Mouse (Mus musculus) bone marrow, adult 2 months (tissue): ENCODE measurements around the gene Gm10306. TPM values are rescaled to one million over a fixed set of nuclear protein-coding genes. Genes with fewer than 3 reads are reported as not detected.
A peak's percentile ranks its signal among the peaks of the same experiment; 100 is the strongest.

Experiments used
- H3K27ac ChIP-seq: fragments of 200-500 bp; 2 replicates; pipeline ENCODE4 v1.5.1; 2012; ENCODE audit warnings: low read depth, mild to moderate bottlenecking, control low read depth, inconsistent platforms, low read length; ENCODE audit not compliant: control insufficient read depth, poor library complexity, insufficient read depth
- H3K4me1 ChIP-seq: fragments of 200-500 bp; 2 replicates; pipeline ENCODE4 v1.6.1; 2011; ENCODE audit warnings: low read length; ENCODE audit not compliant: control insufficient read depth, insufficient read depth
- H3K4me3 ChIP-seq: fragments of 200-500 bp; replicated peaks from 2 replicates; pipeline ENCODE3; 2011; ENCODE audit warnings: mild to moderate bottlenecking, low read depth, low read length, control low read depth; ENCODE audit not compliant: control insufficient read depth
- CTCF ChIP-seq: fragments of 200-500 bp; IDR thresholded peaks from 2 replicates; pipeline ENCODE4 v1.5.1; 2011; ENCODE audit warnings: low read length, control low read depth; ENCODE audit not compliant: control insufficient read depth, insufficient read depth
- POLR2A ChIP-seq: fragments of 200-500 bp; IDR thresholded peaks from 2 replicates; pipeline ENCODE4 v1.6.1; 2011; ENCODE audit warnings: low read depth, mild to moderate bottlenecking, control low read depth, low read length, borderline replicate concordance; ENCODE audit not compliant: control insufficient read depth
- WGBS: fragments of 180-500 bp; shearing (Covaris S2); methylation state at CpG from one replicate; pipeline ENCODE4 v1.1.7; 2018; 5-methylcytosine and 5-hydroxymethylcytosine counted together
- polyA plus RNA-seq: library from polyadenylated mRNA; stranded (reverse); fragments of >200 nt; gene quantifications from 2 replicates; pipeline ENCODE4 v1.2.4, GENCODE M21; 2011; ENCODE audit warnings: low replicate concordance; ENCODE audit not compliant: missing spikeins, insufficient read depth, insufficient read length

Gene Gm10306
- polyA plus RNA-seq, 1 experiment = not detected

DNA sequence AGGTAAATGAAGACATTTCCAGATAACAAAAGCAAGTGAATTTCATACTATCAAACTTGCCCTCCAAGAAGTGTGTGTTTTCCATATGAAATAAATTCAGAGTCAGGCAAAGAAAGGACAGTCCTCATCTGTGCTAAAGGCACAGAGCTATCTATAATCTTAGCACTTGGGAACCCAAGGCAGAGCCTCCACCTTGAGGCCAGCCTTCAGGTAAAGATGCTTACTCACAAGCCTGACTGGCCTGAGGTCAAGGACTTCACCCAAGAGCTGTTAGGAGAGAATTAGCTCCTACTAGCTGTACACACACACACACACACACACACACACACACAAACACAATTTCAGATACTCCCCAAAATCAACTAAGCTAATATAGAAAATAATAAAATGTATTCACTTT lies 36.4 kb downstream of the Gm10306 start:
- no peak for TF ChIP-seq CTCF
- TF ChIP-seq POLR2A = no peak
- Histone ChIP-seq H3K27ac (no peak overlapping the region), H3K4me3 (no peak overlapping the region), H3K4me1 (no peaks in the 10 kb centered on the region)

DNA sequence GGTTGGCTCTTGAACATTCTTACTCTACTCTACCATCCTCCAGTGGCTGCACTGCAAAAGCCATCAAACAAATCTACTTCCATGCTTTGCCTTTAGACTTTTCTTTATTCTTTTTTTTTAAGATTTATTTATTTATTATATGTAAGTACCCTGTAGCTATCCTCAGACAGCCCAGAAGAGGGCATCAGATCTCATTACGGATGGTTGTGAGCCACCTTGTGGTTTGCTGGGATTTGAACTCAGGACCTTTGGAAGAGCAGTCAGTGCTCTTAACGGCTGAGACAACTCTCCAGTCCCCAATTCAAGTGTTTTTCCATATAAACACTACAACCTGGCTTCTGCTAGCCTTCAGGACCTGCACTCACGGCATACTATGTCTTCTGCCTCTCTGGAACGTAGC lies 45.0 kb downstream of the Gm10306 start:
- no peaks in the 10 kb centered on the region for H3K4me1 ChIP-seq
- H3K4me3 ChIP-seq = no peak overlapping the region
- H3K27ac ChIP-seq = no peak overlapping the region
- TF ChIP-seq POLR2A = no peak
- no peak for TF ChIP-seq CTCF
- WGBS = 71% methylated on average over 4 of the region's 4 CpGs

DNA sequence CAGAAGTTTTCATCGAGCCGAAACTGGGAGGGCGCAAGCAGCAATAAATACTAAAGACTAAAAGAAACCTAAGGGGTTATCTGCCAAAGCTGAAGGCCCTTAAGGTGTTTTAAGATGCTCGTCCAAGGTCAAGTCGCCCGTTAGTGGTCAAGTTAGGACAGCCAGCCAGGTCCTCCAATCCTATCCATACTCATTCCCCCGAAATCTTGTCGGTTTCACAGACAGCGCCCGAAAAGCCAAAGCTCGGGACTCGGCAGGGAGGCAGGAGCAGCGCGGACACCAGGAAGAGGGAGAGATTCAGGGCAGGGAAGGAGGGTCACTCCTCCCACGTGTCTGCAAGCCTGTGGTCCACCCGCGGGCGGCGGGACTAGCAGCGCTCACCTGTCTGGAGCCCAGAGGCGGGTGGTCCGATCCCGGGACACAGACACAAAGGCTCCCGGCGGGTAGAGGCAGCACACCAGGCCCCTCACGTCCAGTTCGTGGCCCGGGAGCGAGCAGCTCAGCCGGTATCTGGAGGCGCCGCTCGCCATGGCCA lies 46.2 kb downstream of the Gm10306 start:
- WGBS = under 1% methylated on average over 33 of the region's 33 CpGs
- TF ChIP-seq CTCF (0 out of 2 replicates have a peak, but pooled peaks have one; percentile 2), POLR2A (no peak)
- peak overlapping the region; percentile 84 for H3K27ac ChIP-seq
- H3K4me1 ChIP-seq = no peaks in the 10 kb centered on the region
- H3K4me3 ChIP-seq = peak overlapping the region; percentile 93

DNA sequence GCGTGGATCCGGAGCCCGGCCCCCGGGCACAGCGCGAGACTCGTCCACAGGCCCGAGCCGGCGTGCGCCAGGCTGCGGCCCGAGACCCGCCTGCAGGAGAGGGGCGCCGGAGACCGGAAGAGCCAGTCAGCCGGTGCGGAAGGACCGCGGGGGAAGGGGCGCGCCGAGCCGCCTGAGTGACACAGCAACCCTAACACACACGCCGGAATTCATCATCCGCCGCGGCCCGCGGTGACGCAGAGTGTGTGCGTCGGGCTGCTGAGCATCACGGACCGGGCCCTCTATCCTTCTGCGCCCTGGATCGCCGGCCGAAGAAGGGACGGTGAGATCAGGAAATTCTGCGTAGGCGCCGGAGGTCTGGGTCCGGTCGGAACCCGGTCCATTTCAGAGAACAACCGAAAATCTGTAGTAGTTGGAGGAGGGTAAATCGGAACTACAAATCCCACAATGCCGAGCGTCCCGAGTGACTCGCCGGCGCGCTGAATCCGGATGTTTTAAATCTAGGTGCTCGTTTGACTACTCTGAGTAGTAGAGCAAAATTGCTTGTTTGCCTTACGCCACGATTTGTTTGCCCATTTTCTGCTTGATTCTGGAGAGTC lies 46.8 kb downstream of the Gm10306 start, which contains the start of gene Plaa:
Gene Plaa, minus strand, starts transcription at position 214 of the 599 bp plus-strand sequence.
- peak within 1 kb of the TSS; percentile 93 for H3K4me3 ChIP-seq
- H3K27ac ChIP-seq = peak within 1 kb of the TSS; percentile 84
- under 1% methylated on average over 61 of the region's 61 CpGs for WGBS
- no peak for TF ChIP-seq CTCF
- peak; percentile 43; the same call in 1 of the 2 replicates for TF ChIP-seq POLR2A
- H3K4me1 ChIP-seq = no peaks in the 10 kb centered on the region

DNA sequence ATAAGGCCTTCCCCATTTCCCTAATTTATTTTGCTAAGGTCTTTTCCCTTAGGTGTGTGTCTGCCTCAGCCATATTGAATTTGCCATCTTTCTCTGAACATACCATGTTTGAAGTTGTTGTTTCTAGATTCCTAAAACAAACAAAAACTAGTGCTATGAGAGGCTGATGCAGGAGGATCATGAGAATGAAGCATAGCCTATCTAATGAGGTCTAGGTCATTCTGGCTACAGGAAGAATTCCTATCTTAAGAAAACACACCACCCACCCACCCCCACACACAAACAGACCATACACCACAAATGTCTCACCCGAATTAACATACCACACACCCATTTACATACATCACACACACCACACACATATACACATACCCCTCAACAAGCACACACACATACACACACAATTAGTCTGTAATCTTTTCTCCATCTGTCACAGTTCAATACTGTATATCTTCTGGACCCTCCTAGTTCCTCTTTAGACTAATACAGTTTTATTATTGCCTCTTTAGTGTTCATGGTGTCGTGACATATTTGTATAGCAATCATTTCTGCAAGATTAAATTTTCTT lies 48.2 kb downstream of the Gm10306 start:
- WGBS = 82% methylated on average over 2 of the region's 2 CpGs
- H3K4me3 ChIP-seq = no peak overlapping the region
- TF ChIP-seq POLR2A = no peak
- no peak for TF ChIP-seq CTCF

DNA sequence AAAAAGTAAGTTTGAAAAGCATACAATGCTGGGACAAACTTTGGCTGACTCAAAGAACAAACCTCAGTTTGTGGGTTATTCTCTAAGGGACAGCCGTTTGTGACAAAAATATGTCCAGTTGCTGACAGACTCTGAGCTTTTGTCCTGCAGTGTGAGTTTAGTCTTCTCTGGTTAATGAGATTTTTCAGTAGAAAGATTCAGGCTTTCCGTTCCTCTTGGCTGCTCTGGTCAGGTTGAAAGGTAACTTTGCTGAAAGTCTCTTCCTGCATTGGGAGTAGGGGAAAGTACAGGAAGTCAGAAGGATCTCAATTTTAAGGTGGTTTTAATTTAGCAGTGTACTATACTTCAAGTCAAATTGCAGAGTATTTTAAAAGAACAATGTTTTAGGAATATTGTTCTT lies 49.2 kb downstream of the Gm10306 start:
- Histone ChIP-seq H3K4me3 (no peak overlapping the region), H3K4me1 (no peaks in the 10 kb centered on the region), H3K27ac (no peak overlapping the region)
- 82% methylated on average over 2 of the region's 2 CpGs for WGBS
- no peak for TF ChIP-seq POLR2A
- TF ChIP-seq CTCF = no peak

More for the DNA sequence above, 48.2 kb downstream of the Gm10306 start:
- Histone ChIP-seq H3K27ac (no peak overlapping the region), H3K4me1 (no peaks in the 10 kb centered on the region)

Other genes with a start within 250 kb of the Gm10306 start
- 6.2 and 6.6 TPM in 2 replicates for gene Caap1, start 250 bp downstream of the Gm10306 start, polyA plus RNA-seq
- gene Plaa, start 46.7 kb downstream of the Gm10306 start, polyA plus RNA-seq = 23.6 and 29.6 TPM in 2 replicates
- gene Ift74, start 57.9 kb downstream of the Gm10306 start, polyA plus RNA-seq = 0.45 and 4.5 TPM in 2 replicates
- 0.57 and 0.72 TPM in 2 replicates for gene Lrrc19, start 93.6 kb downstream of the Gm10306 start, polyA plus RNA-seq
- 0.97 and 2.0 TPM in 2 replicates for gene Tek, start 182.7 kb downstream of the Gm10306 start, polyA plus RNA-seq